Mouse (Mus musculus): ENCODE data around the gene Art3.

Art3 gene

GRCm38 (mm10) chr5:92403562-92404399 lies 72.2 kb downstream of the Art3 start:
- Histone ChIP-seq H3K36me3 (ENCODE audit: control insufficient read depth, insufficient read depth, low read length, poor library complexity, severe bottlenecking) (no peaks in the 10 kb centered on the region), H3K27me3 (ENCODE audit: control insufficient read depth, insufficient read depth, low read length, poor library complexity, severe bottlenecking) (no peaks in the 10 kb centered on the region)
- DNase-seq (ENCODE audit: low read depth, low spot score): no peak

GRCm38 (mm10) chr5:92404400-92404678 lies 72.7 kb downstream of the Art3 start:
- no peak for DNase-seq (ENCODE audit: low read depth, low spot score)
- Histone ChIP-seq H3K36me3 (ENCODE audit: control insufficient read depth, insufficient read depth, low read length, poor library complexity, severe bottlenecking) (no peaks in the 10 kb centered on the region), H3K27me3 (ENCODE audit: control insufficient read depth, insufficient read depth, low read length, poor library complexity, severe bottlenecking) (no peaks in the 10 kb centered on the region)

- no peaks in the 10 kb centered on the region for H3K27me3 ChIP-seq (ENCODE audit: control insufficient read depth, insufficient read depth, low read length, poor library complexity, severe bottlenecking)
- H3K36me3 ChIP-seq (ENCODE audit: control insufficient read depth, insufficient read depth, low read length, poor library complexity, severe bottlenecking): no peaks in the 10 kb centered on the region; the same call in 1 of the 2 replicates
- DNase-seq (ENCODE audit: low read depth, low spot score): no peak
Measured at GRCm38 (mm10) chr5:92409361-92410155, 77.9 kb downstream of the Art3 start.

GRCm38 (mm10) chr5:92410486-92410885 lies 78.9 kb downstream of the Art3 start:
- Histone ChIP-seq H3K27me3 (ENCODE audit: control insufficient read depth, insufficient read depth, low read length, poor library complexity, severe bottlenecking) (no peaks in the 10 kb centered on the region), H3K36me3 (ENCODE audit: control insufficient read depth, insufficient read depth, low read length, poor library complexity, severe bottlenecking) (no peaks in the 10 kb centered on the region; the same call in 1 of the 2 replicates)
- DNase-seq (ENCODE audit: low read depth, low spot score): no peak

GRCm38 (mm10) chr5:92411461-92412140 lies 80.0 kb downstream of the Art3 start:
- Histone ChIP-seq H3K27me3 (ENCODE audit: control insufficient read depth, insufficient read depth, low read length, poor library complexity, severe bottlenecking) (no peaks in the 10 kb centered on the region), H3K36me3 (ENCODE audit: control insufficient read depth, insufficient read depth, low read length, poor library complexity, severe bottlenecking) (peaks cover 3% of the 10 kb centered on the region)
- DNase-seq (ENCODE audit: low read depth, low spot score): no peak

- H3K36me3 ChIP-seq (ENCODE audit: control insufficient read depth, insufficient read depth, low read length, poor library complexity, severe bottlenecking): peaks cover 3% of the 10 kb centered on the region
- no peak for DNase-seq (ENCODE audit: low read depth, low spot score)
Measured at GRCm38 (mm10) chr5:92413271-92413981, 81.8 kb downstream of the Art3 start.

GRCm38 (mm10) chr5:92413982-92414375 lies 82.4 kb downstream of the Art3 start:
- no peak for DNase-seq (ENCODE audit: low read depth, low spot score)
- Histone ChIP-seq H3K27me3 (ENCODE audit: control insufficient read depth, insufficient read depth, low read length, poor library complexity, severe bottlenecking) (no peaks in the 10 kb centered on the region), H3K36me3 (ENCODE audit: control insufficient read depth, insufficient read depth, low read length, poor library complexity, severe bottlenecking) (peaks cover 4% of the 10 kb centered on the region)

More at GRCm38 (mm10) chr5:92413271-92413981, 81.8 kb downstream of the Art3 start:
- no peaks in the 10 kb centered on the region for H3K27me3 ChIP-seq (ENCODE audit: control insufficient read depth, insufficient read depth, low read length, poor library complexity, severe bottlenecking)

GRCm38 (mm10) chr5:92424126-92424525 lies 92.5 kb downstream of the Art3 start:
- no peaks in the 10 kb centered on the region for H3K27me3 ChIP-seq (ENCODE audit: control insufficient read depth, insufficient read depth, low read length, poor library complexity, severe bottlenecking)
- no peak for DNase-seq (ENCODE audit: low read depth, low spot score)
- H3K36me3 ChIP-seq (ENCODE audit: control insufficient read depth, insufficient read depth, low read length, poor library complexity, severe bottlenecking): peaks cover 17% of the 10 kb centered on the region

GRCm38 (mm10) chr5:92430723-92431122 lies 99.1 kb downstream of the Art3 start:
- Histone ChIP-seq H3K27me3 (ENCODE audit: control insufficient read depth, insufficient read depth, low read length, poor library complexity, severe bottlenecking) (no peaks in the 10 kb centered on the region), H3K36me3 (ENCODE audit: control insufficient read depth, insufficient read depth, low read length, poor library complexity, severe bottlenecking) (peaks cover 8% of the 10 kb centered on the region)
- DNase-seq (ENCODE audit: low read depth, low spot score): no peak

- DNase-seq (ENCODE audit: low read depth, low spot score): no peak
- Histone ChIP-seq H3K27me3 (ENCODE audit: control insufficient read depth, insufficient read depth, low read length, poor library complexity, severe bottlenecking) (no peaks in the 10 kb centered on the region), H3K36me3 (ENCODE audit: control insufficient read depth, insufficient read depth, low read length, poor library complexity, severe bottlenecking) (peaks cover 8% of the 10 kb centered on the region)
Measured at GRCm38 (mm10) chr5:92431611-92432010, 100.0 kb downstream of the Art3 start.

- Histone ChIP-seq H3K36me3 (ENCODE audit: control insufficient read depth, insufficient read depth, low read length, poor library complexity, severe bottlenecking) (0 out of 2 replicates have a peak, but pooled peaks cover 2% of the 10 kb centered on the region), H3K27me3 (ENCODE audit: control insufficient read depth, insufficient read depth, low read length, poor library complexity, severe bottlenecking) (no peaks in the 10 kb centered on the region)
- DNase-seq (ENCODE audit: low read depth, low spot score): no peak
Measured at GRCm38 (mm10) chr5:92434070-92434469, 102.4 kb downstream of the Art3 start.

GRCm38 (mm10) chr5:92434571-92434985 lies 103.0 kb downstream of the Art3 start:
- no peak for DNase-seq (ENCODE audit: low read depth, low spot score)
- Histone ChIP-seq H3K27me3 (ENCODE audit: control insufficient read depth, insufficient read depth, low read length, poor library complexity, severe bottlenecking) (no peaks in the 10 kb centered on the region), H3K36me3 (ENCODE audit: control insufficient read depth, insufficient read depth, low read length, poor library complexity, severe bottlenecking) (no peaks in the 10 kb centered on the region)

GRCm38 (mm10) chr5:92435025-92435584 lies 103.5 kb downstream of the Art3 start, which contains the start of gene Nup54:
Nup54 (minus strand) TSS chr5:92435219.
- Histone ChIP-seq H3K36me3 (ENCODE audit: control insufficient read depth, insufficient read depth, low read length, poor library complexity, severe bottlenecking) (no peaks in the 10 kb centered on the region), H3K27me3 (ENCODE audit: control insufficient read depth, insufficient read depth, low read length, poor library complexity, severe bottlenecking) (no peaks in the 10 kb centered on the region)
- peak; percentile 99 for DNase-seq (ENCODE audit: low read depth, low spot score)

- DNase-seq (ENCODE audit: low read depth, low spot score): no peak
- no peaks in the 10 kb centered on the region for H3K27me3 ChIP-seq (ENCODE audit: control insufficient read depth, insufficient read depth, low read length, poor library complexity, severe bottlenecking)
- 0 out of 2 replicates have a peak, but pooled peaks cover 3% of the 10 kb centered on the region for H3K36me3 ChIP-seq (ENCODE audit: control insufficient read depth, insufficient read depth, low read length, poor library complexity, severe bottlenecking)
Measured at GRCm38 (mm10) chr5:92438540-92438939, 106.9 kb downstream of the Art3 start.

Measured in splenic B cell, adult 2 months (primary cell).